Mouse (Mus musculus) spleen, adult 12 weeks (tissue): Measurements from ENCODE around the gene Smyd1.
"Not testable (repeated sequence)": the region's sequence is repeated elsewhere in the genome, so short reads cannot be mapped to it uniquely, and the experiment has no call there.

Source experiments
- DNase-seq: peaks from one replicate; pipeline ENCODE4 v3.0.0; 2022; ENCODE audit warnings: low spot score

Smyd1 gene

GRCm38 (mm10) chr6:71324816-71325215 lies 2.8 kb upstream of the Smyd1 start:
- no peak for DNase-seq

GRCm38 (mm10) chr6:71322491-71322921 lies 473 bp upstream of the Smyd1 start, which contains the start of gene Cd8b1:
Cd8b1 (plus strand) TSS chr6:71322788.
- DNase-seq, result no peak

- DNase-seq, result no peak
Measured at GRCm38 (mm10) chr6:71307486-71307885, 14.5 kb downstream of the Smyd1 start.

GRCm38 (mm10) chr6:71302097-71302731 lies 19.8 kb downstream of the Smyd1 start:
- no peak for DNase-seq

- DNase-seq, result no peak
Measured at GRCm38 (mm10) chr6:71298751-71299150, 23.3 kb downstream of the Smyd1 start.

- no peak for DNase-seq
Measured at GRCm38 (mm10) chr6:71298051-71298450, 24.0 kb downstream of the Smyd1 start.

GRCm38 (mm10) chr6:71295303-71295702 lies 26.7 kb downstream of the Smyd1 start:
- DNase-seq, result no peak

- DNase-seq, result no peak
Measured at GRCm38 (mm10) chr6:71293509-71293908, 28.5 kb downstream of the Smyd1 start.

GRCm38 (mm10) chr6:71279418-71279817 lies 42.6 kb downstream of the Smyd1 start:
- no peak for DNase-seq

- DNase-seq, result no peak
Measured at GRCm38 (mm10) chr6:71274621-71275020, 47.4 kb downstream of the Smyd1 start.

GRCm38 (mm10) chr6:71273715-71274114 lies 48.3 kb downstream of the Smyd1 start:
- DNase-seq, result no peak

GRCm38 (mm10) chr6:71272316-71272741 lies 49.7 kb downstream of the Smyd1 start:
- no peak for DNase-seq

- peak; percentile 97 for DNase-seq
Measured at GRCm38 (mm10) chr6:71271389-71272315, 50.4 kb downstream of the Smyd1 start, which contains the start of gene Krcc1. Krcc1 (plus strand) TSS chr6:71271677.

- no peak for DNase-seq
Measured at GRCm38 (mm10) chr6:71271057-71271388, 51.0 kb downstream of the Smyd1 start.

GRCm38 (mm10) chr6:71270301-71271056 lies 51.6 kb downstream of the Smyd1 start:
- DNase-seq, result no peak

- not testable (repeated sequence) for DNase-seq
Measured at GRCm38 (mm10) chr6:71269686-71270050, 52.4 kb downstream of the Smyd1 start.

GRCm38 (mm10) chr6:71268929-71269685 lies 52.9 kb downstream of the Smyd1 start:
- no peak for DNase-seq

GRCm38 (mm10) chr6:71267603-71268002 lies 54.4 kb downstream of the Smyd1 start:
- DNase-seq, result not testable (repeated sequence)

- no peak for DNase-seq
Measured at GRCm38 (mm10) chr6:71262142-71262833, 59.7 kb downstream of the Smyd1 start.

GRCm38 (mm10) chr6:71261060-71261459 lies 61.0 kb downstream of the Smyd1 start:
- no peak for DNase-seq

- no peak for DNase-seq
Measured at GRCm38 (mm10) chr6:71260051-71260640, 61.9 kb downstream of the Smyd1 start.
